Mouse (Mus musculus): ENCODE results near the gene Zbtb16. TPM values are rescaled to one million over a fixed set of nuclear protein-coding genes. Genes with fewer than 3 reads are reported as not detected.

The Zbtb16 gene
- total RNA-seq, 2 experiments from 2014 or later, result 33.5 to 62.9 TPM

DNA sequence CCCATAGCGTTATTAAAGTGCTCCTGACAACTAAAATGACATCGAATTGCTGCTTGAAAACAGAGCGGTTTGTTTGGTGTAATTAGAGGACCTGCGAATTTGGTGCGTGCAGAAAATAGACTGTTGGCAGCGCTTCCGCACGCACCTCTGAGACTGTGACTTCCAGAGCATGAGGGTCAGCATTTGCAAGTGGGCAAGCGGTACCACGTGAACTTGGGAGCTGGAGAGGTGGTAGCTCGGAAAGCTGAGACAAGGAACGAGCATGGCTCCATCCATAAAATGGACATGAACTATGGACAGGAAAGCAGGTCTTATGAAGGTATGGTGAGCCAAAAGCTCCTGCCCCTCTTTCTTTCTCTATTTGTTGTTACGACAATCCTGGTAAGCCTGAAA, 107.3 kb downstream of the Zbtb16 start:
- DNase-seq, result no peak

DNA sequence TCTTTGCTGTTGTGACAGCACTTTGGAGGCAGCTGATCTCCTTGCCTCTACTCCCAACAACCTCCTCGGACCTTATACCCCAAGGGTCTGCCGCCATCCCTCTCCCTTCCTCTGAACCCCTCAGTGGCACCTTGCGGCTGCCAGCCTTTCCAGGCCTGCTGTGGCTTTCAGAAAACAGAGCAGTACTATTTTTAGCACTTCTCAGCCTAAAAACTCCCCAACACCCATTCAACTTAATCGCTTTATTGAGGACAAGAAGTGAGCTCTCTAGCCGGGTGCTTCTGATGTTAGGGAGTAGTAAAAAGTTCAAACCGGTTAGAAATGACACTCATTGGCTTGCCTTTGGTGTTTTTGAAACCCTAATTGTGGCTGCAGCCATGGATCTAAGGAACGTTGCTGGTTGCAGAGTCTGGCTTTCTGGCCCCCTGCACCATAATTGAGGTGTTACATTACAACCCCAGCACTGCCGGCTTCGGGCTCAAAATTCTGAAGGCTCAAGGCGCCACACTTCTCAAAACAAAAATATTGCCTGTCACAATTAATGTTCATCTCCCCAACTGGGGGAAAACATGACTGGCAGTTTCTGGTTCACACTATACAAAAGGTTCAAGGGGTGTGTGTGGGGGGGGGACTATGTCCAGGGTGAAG, 107.8 kb downstream of the Zbtb16 start:
- DNase-seq, result no peak

DNA sequence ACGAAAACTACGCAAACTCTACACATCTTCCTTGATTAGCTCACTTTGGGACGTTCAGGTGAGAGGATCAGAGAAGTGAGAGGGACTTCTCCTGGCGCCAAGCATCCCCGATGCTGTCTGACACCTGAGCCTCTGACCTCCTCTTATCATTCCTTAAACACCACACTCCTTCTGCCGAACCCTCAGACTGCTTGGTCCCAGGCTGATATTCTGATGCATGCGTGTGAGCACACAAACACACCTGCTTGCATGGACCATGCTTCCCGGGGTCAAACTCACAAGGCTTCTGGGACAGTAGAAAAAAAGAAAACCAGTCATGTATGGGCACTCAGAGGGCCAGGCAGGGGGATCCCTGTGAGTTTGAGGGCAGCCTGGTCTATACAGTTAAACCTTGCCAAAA, 109.7 kb downstream of the Zbtb16 start:
- no peak for DNase-seq

DNA sequence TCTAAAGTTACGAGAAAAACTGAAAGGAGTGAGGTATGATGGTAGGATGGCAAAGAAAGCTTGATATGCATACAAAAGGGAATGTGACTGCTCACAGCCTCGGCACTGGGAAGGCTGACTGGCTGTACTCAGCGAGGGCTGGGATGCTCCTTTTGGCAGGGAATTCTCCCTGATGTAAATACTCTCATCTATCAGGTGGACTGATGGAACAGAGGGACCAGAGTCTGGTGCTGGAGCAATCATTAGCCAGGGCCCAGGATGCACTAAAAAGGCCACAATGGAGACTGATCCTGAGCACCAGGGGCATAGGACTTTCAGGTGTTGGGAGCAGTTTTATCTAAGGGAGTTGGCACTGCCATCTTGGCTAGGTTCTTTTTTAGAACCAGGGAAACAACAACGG, 110.1 kb downstream of the Zbtb16 start:
- DNase-seq, result no peak

DNA sequence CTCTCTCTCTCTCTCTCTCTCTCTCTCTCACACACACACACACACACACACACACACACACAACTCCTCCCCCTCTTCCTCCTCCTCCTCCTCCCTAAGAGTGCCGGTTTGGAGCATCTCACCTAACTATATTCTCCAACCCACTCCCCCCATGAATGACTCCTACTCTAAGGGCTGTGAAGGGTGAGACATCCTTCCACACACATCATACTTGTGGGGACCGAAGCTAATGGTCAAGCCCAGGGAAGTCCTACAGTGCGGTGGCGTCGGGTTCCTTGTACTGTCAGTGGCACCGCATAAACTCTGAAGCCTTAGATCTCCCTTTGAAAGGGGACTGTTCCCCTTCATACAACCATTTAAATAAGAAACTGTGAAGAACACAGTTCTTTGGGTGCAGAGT, 110.9 kb downstream of the Zbtb16 start:
- no peak for DNase-seq

DNA sequence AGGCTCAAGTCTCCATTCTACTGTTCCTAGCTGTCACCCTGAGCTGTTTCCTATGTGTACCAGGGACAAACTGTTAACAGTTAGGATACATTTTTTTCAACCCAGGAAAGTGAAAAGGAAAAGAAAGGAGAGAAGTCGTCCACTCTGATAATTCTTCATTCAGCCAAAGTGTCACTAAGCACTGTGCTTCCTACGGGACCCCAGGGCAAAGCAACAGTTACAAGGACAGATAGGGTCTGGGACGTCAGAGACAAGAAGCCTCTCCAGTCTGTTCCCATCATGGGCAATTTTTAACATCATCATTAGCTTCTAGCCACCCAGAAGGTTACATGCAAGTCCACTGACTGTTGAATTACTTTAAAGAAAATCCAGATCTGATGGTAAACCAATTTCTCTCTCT, 111.3 kb downstream of the Zbtb16 start:
- no peak for DNase-seq

DNA sequence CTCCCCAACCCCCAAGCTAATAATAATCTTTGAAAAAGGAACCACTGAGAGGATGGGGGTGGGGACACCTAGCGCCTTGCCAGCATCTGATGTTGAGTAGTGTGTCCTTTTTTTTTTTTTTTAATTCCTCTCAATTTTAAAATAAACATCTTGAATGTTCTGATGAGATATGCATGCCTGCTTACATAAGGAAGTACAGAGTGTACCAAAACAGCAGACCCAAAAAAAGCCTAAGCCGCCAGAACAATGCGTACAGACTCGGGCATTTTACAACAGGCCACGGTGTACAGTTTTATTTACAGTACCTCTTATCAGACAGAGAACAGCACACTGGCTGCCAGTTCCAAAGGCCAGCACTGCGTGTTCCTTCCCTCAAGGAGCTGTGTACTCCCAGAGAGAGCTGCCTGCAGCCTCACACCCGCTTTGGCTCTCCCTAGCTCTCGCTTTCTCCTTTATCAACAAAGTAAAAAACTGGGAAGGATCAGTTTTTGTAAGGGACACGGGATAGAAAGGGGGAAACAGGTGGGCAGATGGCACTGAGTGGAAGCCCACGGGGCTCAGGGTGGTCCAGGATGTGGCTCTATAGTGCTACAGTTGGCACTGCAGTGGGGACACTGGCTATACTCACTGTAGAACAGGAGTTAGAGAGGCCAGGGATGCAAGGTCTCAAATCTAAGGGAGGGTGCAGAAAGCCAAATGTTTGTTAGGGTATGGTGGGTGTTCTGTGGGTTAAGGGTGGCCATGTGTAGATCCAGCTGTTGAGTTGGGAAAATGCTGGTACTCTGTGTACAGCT, 112.3 kb downstream of the Zbtb16 start:
- peak; percentile 63 to 80 for DNase-seq

DNA sequence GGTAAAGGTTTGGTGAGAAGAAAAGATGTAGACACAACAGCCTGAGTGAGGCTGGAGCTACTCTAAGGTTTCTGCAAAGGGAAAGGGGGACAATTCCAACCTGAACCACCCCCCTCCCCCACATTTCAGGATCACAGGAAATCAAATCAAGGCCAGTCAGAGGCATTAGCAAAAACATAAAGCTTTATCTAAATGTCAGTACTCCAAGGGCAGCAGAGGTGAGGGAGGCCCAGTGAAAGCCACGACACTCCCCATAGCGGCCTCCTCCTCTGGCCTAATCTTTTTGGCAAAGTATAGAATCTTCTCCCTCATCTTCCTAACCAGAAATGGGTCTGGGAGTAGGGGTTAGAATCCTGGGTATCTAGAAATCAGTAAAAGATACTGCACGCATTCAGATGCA, 113.0 kb downstream of the Zbtb16 start:
- no peak for DNase-seq

DNA sequence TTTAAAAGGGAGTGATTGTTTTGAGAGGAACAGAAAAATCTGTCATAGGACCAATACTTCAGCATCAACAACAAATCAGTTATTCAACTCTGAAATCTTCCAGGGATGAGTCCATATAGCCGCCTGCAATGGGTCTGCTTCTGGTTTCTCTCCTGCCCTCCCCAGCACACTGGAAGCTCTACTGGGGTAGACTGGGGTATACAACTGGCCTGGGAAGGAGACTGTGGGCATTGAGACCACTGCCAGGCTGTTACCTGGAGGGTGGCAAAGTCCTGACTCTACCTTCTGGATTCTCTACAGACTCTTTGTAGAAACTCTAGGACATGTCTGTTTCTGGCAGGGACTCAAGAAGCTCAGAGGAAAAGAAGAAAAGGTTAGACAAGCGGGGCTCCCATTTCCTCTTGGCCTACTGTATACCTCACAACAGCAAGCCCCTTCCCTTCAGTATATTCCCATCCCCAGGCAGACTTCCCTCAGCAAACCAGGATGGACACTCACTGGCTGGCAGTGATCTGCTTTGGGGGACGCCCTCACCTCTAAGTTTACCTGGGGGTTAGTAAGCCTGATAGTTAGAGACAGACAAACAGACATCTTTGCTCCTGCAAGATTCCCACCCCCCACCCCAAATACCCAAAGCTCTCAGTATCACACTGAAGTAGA, 113.6 kb downstream of the Zbtb16 start:
- no peak for DNase-seq

DNA sequence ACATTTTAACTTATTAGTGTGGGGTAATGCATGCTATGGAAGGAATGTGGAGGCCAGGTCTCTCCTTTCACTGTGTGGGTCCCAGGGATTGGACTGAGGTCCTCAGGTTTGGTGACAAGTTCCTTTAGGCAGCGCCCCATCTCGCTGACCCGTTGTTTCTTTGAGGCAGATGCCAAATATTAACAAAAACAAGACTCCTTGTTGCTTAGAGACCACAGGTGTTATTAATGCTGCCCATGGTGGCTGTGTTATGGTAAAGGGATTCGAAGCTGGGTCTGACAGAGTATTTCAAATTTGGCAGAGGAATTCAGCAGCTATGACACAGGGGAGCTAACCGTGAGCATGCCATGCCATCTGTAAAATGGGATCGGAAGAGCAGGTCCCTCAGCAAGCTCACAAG, 114.4 kb downstream of the Zbtb16 start:
- DNase-seq, result no peak

DNA sequence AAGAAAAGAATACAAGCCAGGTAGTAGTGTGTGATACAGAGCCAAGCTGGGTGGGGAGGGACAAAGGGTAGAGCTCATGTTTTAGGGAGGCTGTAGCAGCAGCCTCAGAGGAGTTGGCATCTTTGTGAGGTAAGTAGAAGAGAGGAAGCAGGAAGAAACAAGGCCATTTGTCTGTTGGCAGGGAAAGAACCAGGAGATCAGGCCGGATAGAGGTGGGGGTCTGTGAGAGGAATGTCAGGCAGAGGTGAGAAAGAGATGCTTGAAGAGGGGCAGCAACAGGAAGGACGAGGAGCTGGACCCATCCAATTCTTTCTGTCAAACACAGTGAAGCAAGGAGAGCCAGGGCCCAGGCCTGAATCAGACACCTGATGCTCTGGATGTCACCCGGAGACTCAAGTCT, 114.8 kb downstream of the Zbtb16 start:
- no peak for DNase-seq

DNA sequence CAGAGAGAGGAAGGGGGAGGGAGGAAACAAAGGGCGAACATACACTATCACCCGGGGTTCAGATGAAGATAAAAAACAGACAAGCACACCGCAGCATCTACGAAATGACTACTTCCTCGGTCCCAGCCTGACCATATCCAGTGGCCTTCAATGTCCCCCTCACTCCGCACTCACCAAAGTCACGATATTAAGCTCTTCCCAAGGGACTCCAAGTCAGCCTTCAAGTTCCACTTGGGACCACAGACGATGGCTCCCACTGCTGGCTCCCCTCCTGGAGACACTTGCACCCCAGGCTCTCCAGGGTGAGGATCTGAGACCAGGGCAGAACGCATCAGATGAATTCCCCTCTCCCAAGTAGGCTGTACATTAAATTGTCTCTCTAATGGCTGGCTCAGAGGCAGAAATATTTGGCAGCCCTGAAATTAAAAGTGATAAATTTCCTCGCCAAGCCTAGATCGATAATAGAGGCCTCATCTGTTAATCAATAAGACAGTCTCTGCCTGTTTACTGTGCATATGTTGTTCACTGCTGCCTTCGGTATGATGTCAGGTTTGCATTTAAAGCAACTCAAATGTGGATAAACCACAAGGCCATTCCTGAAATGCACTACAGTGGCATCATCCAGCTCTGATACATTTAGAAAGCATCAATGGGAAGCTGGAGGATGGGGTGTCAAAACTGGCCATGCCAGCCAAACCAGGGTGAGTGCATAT, 115.6 kb downstream of the Zbtb16 start:
- no peak for DNase-seq

DNA sequence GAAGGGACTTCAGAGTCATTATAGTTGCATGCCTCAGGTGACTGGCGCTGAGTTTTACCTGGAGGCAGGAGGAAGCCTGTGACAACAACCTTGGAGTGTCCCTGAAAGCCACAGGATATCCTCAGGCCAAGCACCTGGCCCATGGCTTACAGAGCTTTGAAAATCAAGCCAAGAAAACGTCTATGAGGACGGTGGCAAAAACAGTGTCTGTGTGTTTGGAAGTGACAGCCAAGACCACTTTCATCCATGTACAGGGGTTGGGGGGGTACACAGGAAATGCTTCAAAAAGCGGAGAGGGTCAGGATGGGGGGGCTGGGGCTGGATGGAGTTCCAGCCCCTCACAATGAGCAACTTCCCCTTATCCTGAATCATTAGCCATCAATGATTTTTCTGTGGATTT, 116.4 kb downstream of the Zbtb16 start:
- no peak for DNase-seq

DNA sequence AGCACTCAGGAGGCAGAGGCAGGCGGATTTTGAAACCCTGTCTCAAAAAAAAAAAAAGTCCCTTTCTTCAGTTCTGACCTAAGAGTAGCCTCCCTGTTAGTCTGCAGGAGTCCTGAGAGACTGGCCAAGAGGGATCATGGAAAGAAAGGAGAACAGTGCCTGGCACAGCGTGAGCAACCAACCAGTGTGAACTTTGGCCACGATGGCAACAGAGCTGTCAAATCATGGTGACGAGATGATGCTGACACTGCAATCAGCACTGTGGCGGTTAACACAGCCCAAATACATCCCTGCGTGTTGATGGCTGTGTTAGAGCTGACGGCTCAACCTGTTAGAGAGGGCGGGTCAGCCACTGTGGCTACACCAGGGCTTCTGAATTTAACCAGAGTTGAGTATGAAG, 119.5 kb downstream of the Zbtb16 start:
- DNase-seq, result no peak

DNA sequence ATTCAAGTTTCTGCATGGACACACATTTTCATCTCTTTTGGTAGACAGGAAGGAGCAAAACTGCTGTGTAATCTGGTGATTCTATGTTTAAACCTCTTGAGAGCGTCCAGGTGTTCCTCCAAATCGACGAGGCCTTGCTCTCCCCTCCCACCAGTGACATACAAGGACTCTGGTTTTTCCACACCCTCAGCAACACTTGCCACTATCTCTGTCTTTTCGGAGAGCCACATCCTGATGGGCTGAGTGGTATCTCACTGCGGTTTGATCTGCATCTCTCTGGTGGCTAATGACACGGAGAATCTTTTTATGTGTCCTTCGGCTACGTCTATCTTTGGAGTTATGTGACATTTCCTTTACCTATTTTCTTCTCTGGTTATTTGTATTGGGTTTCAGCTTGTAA, 121.0 kb downstream of the Zbtb16 start:
- DNase-seq, result no peak

DNA sequence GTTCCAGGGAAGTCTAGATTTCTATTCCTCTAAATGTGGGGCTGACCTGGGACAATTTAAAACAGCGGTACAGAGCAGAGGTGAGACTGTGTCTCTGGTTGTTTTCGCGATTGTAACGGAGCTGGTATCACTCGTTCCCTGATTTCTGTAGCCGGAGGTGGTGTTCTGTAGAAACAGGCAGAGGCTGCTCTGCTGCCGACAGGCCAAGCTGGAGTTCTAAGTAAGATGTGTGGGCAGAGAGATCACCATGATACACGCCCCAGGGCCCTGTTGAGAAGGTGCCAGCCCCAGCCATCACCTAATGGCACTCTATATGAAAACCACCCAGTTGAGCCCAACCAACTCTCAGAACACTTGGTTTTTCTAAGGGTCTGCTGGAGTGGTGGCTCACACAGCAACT, 122.2 kb downstream of the Zbtb16 start:
- DNase-seq, result no peak

DNA sequence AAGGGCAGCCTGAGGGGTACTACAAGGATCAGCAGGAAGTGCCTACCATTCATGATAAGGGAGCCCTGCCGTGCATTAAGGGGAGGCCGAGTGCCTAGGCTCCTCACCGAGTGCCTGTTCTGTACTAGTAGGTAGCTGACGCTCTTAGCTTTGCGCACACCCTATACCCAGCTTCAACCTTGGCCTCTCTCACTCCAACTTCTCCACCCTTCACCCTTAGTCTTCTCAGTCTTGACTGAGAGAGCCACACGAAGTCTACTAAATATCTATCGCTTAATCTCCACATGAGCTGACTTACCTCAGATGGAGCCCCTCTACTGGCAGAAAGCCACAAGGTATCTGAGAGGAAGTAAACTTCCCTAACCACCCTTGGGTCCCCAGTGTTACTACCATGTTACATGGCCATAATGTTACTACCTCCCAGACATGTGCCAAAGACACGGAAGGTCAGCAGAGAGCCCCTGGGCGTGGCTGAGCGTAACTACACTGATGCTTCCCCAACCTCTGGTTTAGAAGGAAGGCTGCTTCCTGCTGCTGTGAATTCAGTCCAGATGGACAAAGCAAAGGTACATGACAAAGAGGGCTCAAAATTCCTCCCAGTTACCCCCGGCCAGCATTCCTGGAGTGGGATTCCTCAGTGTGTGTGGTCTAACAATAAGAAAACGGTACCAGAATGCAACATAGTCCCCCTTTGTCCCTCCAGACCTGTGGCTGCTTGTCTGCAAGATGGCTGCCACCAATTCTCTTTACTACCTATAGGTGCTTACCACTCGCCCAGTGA, 122.8 kb downstream of the Zbtb16 start:
- DNase-seq, result no peak

DNA sequence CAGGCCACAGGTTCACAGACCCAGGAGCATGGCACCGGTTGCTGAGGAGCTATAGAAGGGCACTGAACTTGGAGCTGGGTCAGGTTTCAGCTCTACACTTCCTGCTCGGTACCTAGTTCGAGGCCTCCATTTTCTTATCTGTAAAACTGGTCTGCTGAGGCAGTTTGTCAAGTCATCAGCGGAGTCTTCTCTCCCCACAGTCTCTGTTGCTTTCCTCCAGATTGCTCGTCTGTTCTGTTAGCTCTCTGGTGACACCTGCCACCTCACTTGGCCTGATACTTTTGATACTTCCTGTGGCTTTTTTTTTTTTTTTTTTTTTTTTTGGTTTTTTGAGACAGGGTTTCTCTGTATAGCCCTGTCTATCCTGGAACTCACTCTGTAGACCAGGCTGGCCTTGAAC, 124.2 kb downstream of the Zbtb16 start:
- no peak for DNase-seq

DNA sequence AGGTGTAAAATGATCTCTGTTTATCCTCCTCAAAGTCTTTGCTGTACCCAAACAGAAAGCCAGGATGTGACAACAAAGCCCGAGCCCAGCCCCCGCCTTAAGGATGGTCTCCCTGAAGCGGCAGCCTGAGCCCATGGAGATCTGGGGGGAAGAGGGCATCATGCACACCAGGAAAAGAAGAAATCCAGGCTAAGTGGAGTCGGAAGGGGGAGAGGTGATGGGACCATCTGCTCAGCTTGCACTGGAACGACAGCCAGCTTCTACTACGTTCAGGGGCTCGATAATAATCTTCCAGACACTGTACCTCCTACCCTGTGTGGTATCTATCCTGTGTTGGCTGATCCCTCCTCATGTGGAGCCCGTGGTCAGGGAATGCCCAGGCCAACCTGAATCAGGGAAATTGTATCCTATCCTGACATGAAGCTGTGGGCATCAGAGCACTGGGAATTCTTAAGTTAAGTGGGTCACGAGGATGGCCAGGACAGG, 124.7 kb downstream of the Zbtb16 start:
- no peak for DNase-seq

DNA sequence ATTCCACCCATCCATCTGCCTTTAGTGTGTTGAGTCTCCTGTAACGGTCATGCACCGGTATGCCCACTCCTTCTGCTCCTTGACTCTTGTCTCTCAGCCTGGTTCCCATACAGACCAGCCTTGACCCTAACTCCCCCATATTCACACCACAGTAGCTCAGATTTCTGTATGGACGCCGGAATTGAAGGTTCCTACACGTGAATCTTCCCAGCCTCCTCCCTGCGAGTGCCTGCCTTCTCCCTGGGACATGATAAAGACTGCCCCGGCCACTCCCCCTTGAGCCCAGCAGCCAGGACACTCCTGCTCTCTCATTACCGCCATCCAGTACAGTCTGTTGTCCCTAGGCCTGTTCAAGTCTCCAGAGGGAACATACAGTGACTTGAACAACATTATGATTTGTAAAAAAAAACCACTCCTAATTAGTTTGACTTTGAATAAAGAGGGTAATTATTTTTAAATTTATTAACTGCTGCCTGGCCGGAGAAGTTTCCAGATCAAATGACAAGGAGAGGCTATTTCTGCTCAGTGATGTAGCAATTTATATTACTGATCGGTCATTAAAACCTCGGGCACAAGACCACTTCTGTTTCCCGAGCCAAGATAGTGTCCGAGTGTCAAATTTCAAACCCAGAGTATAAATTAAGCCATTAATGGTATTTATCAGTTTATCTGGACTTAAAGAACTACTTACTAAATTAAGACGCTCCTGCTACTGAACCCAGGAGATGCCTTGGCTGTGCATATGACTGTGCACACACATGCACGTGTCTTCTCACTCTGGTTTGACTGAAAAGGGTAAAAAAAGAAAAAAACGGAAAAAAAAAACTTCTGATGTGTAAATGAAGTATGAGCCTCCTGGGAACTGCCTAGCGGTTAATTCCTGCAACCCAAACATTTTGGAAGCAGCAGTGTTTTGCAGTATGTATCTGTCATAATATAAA, 125.4 kb downstream of the Zbtb16 start:
- peak in 1 of 2 experiments; percentile 21 for DNase-seq

DNA sequence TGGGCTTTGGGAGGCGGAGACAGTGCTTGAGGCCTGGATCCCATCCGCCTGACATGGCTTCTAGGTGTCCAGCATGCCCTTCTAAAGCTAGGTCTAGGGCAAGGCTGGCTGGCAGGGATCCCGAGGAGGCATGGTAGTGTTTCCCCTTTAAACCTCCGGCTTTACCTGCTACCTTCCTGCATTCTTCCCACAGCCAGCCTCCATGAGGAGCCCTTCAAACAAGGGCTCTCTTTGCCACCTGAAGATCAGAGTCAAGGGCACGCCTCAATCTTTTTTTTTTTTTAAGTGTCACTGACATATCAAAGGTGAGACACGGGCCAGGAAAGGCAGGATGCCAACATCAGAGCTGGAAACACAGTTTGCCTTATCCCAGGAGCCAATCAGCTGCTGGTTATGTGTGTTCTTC, 128.2 kb downstream of the Zbtb16 start:
- DNase-seq, result peak; percentile 27 to 43
